Mouse (Mus musculus) ZHBTc4 (cell line): ENCODE measurements around the gene Atad5.

Experiments
- DNase-seq: peaks from one replicate; pipeline ENCODE4 v3.0.0-alpha.2; 2011; ENCODE audit warnings: low read depth, low spot score

Gene Atad5

DNA sequence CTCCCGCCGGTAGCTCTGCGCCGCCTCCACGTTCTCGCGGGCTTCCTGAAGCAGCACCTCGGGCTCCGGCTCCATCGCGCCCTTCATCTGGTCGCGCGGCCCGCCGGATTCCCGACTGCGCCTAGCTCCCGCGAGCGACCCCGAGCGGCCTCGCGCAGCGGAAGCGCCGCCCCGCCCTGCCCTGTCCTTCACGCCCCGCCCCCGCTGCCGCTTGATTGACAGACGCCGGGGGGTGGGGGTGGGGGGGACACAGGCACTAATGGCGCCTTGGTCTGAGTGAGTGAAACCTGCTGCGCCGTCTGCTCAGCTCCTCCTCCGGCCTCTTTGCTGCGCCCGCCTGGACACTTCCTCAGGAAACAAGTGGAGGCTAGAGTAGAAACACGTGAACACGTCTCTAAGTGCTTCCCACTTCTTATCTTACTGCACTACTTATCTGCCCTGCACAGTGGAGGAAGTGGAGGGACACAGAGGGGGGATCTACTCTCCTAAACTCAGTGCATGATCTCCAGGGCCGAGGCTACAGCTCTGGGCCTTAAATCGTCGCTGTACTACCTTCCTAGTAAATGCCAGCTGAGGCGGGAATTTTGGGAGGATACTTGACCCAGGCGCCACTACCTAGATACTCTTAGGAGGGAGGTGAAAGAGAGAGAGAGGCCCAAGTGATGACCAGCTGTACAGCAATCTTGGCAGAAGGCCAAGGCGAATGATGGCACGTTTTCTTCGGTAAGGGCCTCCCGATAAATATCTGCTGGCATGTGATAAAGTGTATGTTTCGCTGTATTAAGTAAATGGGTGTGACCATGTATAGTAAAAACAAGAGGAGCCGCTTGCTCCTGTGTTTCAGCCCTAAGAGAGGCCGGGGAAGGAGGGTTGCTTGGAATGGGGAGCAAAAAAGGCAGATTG lies 8.1 kb upstream of the Atad5 start, which contains the start of gene Crlf3:
Crlf3 (minus strand) TSS at position 166 of the 903 bp plus-strand sequence.
- DNase-seq: peak; percentile 98

GRCm38 (mm10) chr11:80081786-80082319 lies 7.3 kb upstream of the Atad5 start:
- no peak for DNase-seq

- no peak for DNase-seq
Measured at GRCm38 (mm10) chr11:80085356-80086055, 3.7 kb upstream of the Atad5 start.

DNA sequence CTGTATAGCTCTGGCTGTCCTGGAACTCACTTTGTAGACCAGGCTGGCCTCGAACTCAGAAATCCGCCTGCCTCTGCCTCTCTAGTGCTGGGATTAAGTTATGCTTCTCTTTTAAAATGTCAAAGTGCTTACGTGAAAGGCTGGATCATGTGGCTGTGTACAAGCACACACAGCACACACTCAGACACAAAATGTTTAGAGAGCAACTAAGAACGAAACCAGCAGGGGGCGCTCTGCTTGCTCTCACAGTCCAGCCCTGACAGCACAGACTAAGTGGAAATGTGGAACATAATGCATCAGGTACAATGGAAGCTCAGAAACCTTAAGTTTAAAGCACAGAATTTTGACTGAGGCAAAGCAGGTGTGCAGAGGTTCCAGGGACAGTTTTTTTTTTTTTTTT lies 2.4 kb upstream of the Atad5 start:
- DNase-seq: peak; percentile 96

- DNase-seq: no peak
Measured at GRCm38 (mm10) chr11:80089817-80090214, 616 bp downstream of the Atad5 start.

DNA sequence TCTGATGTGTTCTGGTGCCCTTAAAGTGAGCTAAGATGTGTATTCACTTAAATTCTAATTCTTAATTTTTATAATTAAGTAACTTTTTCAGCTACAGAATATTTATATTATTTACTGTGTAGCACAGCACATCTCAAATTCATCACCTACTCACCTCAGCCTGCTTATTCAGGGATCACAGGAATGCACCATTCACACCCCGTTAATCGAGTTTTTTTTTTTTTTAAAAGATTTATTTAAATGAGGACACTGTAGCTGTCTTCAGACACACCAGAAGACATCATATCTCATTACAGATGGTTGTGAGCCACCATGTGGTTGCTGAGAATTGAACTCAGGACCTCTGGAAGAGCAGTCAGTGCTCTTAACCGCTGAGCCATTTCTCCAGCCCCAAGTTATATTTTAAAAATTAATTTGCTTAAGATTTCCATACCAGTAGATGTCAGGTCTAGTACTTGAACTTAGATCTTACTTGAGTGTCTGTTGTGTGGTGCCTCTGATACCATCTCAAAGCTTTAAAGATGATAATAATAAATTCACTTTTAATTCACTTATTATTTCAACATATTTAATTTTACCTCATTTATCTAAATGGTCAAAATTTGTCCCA lies 1.5 kb downstream of the Atad5 start:
- DNase-seq: no peak

- DNase-seq: peak; percentile 63
Measured at GRCm38 (mm10) chr11:80098444-80099056, 9.3 kb downstream of the Atad5 start.

DNA sequence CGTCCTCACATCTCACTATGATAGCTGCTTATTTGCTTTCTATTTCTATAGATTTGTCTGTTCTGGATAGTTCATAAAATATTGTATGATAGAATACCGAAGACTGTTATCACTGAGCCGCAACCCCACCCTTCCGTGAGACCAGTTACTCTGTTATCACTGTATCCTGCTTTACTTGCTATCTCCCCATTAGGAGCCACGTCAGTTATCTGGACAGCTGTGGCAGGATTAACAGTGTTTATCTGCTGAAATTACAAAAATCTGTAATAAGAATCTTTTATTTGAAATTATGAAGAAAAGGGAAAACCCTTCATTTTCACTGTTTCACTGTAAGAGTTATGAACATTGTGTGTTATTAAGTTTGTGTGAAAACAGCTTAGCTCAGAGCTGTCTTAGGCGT lies 12.1 kb downstream of the Atad5 start:
- no peak for DNase-seq

DNA sequence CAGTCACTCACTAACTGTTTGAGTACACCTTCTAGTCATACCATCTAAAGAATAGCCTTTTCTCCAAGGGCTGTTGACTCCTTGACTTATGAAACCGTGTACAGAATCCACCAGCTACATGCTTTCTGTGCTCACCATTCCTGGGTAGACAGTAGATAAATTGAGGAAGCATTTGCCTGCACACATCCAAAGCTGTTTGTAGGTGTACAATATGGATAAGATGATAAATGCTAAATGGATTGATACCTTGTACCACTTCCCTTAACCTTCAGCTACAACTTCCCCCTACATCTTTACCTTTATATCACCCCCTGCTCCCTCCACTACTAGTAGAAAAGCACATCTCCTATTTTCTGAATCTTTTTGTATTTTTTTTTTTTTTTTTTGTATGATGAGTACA lies 15.2 kb downstream of the Atad5 start:
- no peak for DNase-seq

GRCm38 (mm10) chr11:80116411-80116810 lies 27.2 kb downstream of the Atad5 start:
- no peak for DNase-seq

GRCm38 (mm10) chr11:80132050-80132449 lies 42.9 kb downstream of the Atad5 start:
- DNase-seq: peak; percentile 90

DNA sequence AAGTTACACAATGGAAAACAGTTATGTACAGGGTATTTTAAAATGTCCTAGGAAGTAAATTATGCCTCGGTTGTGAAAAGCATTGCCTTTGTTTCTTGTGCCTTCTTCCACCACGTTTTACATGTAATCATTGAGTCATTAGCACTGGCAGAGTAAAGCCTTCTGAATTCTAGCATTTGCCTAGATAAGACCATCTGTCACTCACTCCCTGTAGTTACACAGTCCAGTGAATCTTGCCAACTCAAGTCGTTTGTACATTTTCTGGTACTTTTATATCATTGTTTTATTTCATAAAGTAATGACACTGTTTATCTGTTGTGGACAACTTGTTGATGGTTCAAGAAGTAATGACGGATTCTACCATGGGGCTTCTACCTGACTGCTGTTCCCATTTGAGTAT lies 45.5 kb downstream of the Atad5 start:
- no peak for DNase-seq

DNA sequence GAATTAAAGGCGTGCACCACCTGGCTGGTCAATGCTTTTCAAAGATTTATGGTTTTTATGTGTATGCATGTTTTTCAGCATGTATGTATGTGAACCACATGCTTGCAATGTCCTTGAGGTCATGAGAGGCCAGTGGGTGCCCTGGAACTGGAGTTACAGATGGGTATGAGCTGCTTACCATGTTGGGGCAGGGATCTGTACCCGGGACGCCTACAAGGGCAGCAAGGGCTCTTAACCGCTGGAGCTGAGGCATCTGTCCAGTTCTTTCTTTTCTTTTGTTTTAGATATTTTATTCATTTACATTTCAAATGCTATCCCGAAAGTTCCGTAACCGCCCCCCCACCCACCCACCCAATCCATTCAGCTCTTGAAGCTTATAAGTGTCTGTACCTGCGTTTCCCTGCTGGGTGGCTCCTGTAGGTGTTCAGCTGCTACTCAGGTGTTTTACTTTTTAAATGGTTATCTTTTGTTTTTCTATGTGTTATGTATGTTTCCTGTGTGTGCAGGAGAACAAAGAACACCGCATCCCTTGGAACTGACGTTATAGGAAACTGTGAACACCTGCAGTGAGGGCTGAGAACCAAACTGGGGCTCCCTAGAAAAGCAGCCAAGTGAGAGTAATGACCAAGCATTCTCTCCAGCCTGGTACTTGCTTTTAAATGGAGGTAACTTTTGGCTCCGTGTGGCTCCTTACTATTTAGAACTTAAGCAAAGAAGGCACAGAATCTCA lies 46.9 kb downstream of the Atad5 start:
- peak; percentile 68 for DNase-seq

- DNase-seq: peak; percentile 48
Measured at GRCm38 (mm10) chr11:80136786-80137185, 47.6 kb downstream of the Atad5 start.

- DNase-seq: peak; percentile 78
Measured at GRCm38 (mm10) chr11:80137773-80138172, 48.6 kb downstream of the Atad5 start.

GRCm38 (mm10) chr11:80141825-80142521 lies 52.8 kb downstream of the Atad5 start, which contains the start of gene Tefm:
Gene Tefm, minus strand, starts transcription at chr11:80142175.
- DNase-seq: peak; percentile 95

GRCm38 (mm10) chr11:80142872-80143271 lies 53.7 kb downstream of the Atad5 start:
- peak; percentile 55 for DNase-seq

DNA sequence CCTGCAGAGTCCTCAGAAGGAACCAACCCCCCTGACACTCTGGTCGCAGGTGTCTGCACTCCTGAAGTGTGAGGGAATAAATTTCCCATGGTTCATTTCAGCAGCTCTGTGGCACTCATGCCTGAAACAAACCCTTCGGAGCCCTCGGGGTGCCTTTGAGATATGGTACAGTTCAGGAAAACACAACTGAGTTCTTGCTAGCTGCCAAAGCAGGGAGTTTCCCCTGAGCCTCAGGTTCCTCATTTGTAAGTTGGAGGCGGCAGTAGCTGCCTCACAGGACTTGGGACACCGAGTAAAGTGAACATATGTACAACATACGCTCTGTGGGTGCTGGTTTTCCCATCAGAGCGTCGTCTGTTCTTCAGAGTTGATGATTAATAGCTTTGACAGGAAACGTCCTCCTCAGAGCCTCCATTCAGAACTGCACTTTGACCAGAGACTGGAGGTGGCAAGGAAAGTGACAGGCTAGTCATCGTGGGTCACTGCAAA lies 56.6 kb downstream of the Atad5 start:
- no peak for DNase-seq

DNA sequence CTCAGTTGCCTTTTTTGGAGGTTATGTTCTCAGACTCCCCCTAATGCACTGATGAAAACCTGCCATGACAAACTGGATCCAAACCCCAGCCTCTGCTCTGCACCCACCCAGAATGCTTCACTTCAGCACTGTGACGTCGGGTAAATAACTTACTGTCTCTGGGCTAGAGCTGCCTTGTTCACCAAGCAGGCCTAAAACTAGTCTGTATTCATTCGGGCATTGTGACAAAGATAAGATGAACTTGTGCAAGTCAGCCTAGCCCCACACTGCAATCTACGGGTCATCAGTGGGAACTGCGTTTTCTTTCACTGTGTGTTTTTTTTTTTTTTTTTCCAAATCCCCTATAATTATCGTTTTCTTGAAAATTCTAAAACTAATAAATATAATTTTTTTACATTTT lies 58.5 kb downstream of the Atad5 start:
- no peak for DNase-seq

DNA sequence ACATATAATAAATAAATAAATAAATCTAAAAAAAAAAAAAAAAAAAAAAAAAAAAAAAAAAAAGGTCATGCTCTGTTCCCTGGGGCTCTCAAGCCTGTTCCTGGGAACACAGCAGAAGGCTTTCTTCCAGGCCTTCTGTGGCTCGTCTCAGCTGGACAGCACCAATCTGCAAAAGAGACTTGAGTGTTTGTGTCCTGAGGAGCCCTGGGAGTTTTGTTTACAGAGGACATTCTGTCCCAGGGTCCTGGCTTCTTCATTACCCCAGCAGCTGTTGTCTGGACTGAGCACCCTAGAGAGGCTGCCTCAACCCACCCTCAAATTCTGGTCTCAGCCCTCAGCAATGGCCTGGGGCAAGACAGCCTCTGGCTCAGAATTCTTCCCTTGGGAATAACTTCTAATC lies 59.1 kb downstream of the Atad5 start:
- no peak for DNase-seq
